Mouse (Mus musculus) urinary bladder, postnatal 4 days (tissue): ENCODE results near the gene Slc35e2.
"Not testable (repeated sequence)": the region's sequence is repeated elsewhere in the genome, so short reads cannot be mapped to it uniquely, and the experiment has no call there.

Experiments
- DNase-seq, 2 experiments: peaks; one replicate each; pipeline ENCODE4 v3.0.0; 2021 to 2022; ENCODE audit warnings: low spot score in 2 of 2

Gene Slc35e2

GRCm38 (mm10) chr4:155624338-155625291, 23.4 kb downstream of the Slc35e2 start, which contains the start of gene Cdk11b:
Gene Cdk11b, plus strand, starts transcription at chr4:155624854.
- peak; percentile 94 to 95 for DNase-seq

DNA sequence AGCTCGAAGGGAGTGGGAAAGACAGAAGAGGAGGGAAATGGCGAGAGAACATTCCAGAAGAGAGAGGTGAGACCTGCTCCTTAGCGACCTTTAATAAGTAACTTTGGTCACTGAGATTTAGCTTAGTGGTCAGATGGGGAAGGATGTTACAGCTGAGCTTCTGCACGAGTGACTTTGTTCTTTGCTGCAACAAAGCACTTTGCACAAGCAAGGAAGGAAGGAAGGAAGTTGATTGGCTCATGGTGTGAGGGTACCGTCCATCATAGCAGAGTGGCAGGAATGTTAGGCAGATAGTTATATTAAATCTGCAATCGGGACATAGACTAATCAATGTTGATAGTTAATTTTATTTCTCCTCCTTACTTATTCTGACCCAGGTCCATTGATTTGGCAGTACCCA, 29.1 kb downstream of the Slc35e2 start:
- no peak for DNase-seq

GRCm38 (mm10) chr4:155635766-155636499, 34.7 kb downstream of the Slc35e2 start:
- DNase-seq: no peak

DNA sequence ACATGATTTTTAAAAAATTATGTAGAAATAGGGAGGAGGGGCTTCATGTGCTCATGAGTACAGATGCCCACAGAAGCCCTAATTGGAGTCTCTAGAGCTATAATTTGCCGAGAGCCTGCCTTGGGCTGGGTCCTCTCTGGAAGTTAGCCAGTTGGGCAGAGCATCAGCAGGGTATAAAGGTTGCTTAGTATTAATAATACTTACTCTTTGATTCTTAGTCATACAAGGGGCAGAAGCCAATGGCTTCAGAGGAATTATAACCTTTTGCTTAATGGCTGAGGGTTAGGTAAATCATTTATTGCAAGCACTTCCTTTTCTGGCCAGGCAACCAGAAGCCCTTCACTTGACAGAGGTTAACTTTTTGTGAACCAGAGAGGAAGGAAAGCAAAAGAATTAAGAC, 42.3 kb downstream of the Slc35e2 start:
- DNase-seq: no peak

DNA sequence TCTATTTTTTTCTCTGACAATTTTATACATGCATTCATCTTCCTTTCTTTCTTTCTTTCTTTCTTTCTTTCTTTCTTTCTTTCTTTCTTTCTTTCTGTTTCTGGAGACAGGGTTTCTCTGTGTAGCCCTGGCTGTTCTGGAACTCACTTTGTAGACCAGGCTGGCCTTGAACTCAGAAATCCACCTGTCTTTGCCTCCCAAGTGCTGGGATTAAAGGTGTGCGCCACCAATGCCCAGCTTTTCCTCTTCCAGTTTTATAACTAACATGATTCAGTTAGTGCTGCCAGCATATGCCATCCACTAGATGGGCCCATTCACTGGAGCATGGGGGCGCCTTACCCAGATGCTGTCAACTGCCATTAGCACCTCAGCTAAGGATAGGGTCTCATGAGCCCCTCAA, 44.1 kb downstream of the Slc35e2 start, which contains the start of gene Gm10563:
Gene Gm10563, minus strand, starts transcription at position 101 of the 400 bp plus-strand sequence.
- DNase-seq: not testable (repeated sequence)

DNA sequence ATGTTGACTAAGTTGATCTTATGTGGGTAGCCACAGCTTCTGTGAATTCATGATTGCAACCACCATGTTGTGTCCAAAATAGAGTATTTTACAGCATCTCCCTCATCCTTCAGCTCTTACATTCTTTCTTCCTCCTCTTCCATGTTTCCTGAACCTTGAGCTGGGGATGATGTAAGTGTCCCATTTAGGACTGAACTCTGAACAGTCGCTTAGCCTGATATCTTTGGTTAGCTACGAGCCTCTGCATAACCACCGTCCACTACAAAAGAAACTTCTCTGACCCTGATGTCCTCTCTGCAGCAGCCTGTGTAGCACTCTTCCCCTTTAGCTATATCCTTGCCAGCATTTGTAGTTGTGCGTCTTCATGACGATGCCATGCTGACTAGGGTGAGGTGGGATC, 44.5 kb downstream of the Slc35e2 start:
- no peak for DNase-seq

- DNase-seq: peak in 1 of 2 experiments; percentile 59
These were observed 48.1 kb downstream of the Slc35e2 start for GRCm38 (mm10) chr4:155649355-155649754.

- peak; percentile 69 to 72 for DNase-seq
These were observed 50.5 kb downstream of the Slc35e2 start for GRCm38 (mm10) chr4:155651553-155652269.

- no peak for DNase-seq
These were observed 51.3 kb downstream of the Slc35e2 start for GRCm38 (mm10) chr4:155652283-155653085.

GRCm38 (mm10) chr4:155653086-155653450, 51.9 kb downstream of the Slc35e2 start, which contains the start of gene Mmp23:
Gene Mmp23, minus strand, starts transcription at chr4:155653384.
- peak; percentile 75 to 81 for DNase-seq

DNA sequence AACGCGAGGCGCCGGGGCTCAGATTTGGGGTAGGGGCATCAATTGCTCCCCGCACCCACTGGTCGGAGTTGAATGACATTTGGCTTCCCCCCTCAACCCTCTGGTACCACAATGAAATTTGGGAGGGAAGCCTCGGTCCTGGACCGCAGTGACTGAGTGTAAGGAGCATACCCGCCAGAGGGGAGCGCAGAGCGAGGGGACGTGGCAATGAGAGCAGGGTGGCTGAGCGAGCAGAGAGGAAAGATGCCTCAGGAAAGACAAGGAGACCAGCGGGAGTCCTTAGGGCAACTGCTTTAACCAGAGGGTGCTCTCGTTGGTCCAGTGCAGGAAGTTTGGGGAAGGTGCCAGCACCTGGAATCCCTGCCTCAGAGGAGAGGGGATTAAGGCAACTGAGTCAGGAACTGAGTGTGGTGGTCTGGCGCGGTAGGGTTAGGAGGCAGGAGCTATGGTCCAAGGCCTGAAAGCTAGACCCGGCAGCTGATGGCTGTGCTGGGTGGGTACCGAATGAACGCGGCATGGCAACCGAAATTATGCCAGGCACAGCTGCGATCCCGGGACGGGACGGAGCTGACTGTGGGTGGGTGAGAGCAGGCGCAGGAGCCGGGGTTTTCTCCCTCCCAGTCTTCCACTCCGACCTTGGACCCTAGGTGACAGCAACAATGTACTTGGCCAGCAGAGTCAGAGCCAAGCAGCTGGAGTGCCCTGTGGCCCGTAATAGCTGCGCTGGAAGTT, 52.4 kb downstream of the Slc35e2 start:
- DNase-seq: peak in 1 of 2 experiments; percentile 66

GRCm38 (mm10) chr4:155654183-155654455, 52.9 kb downstream of the Slc35e2 start:
- no peak for DNase-seq

GRCm38 (mm10) chr4:155654456-155655298, 53.5 kb downstream of the Slc35e2 start:
- DNase-seq: peak; percentile 67 to 73

DNA sequence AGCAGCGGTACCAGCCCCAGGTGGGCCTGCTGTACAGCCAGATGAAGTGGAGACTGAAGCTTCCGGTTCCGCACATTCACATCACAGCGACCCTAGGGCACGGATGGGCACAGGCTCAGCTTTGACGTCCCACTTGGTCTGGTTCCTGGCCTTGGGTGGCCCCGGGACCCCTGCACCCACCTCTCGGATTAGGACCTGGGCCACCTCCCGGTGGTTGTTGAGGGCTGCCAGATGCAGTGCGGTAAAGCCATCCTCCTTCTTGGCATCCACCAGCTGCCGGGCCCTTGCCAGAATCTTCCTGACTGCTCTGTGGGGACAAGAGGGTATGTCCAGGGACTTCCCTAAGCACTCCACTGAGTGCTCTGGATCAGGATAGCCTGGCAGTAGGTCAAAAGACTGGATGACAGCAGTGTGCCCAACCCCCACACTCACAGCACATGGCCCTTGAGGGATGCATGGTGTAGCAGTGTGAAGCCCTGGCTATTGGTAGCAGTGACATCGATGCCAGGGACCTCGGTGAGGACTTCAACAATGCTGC, 55.1 kb downstream of the Slc35e2 start:
- DNase-seq: no peak

DNA sequence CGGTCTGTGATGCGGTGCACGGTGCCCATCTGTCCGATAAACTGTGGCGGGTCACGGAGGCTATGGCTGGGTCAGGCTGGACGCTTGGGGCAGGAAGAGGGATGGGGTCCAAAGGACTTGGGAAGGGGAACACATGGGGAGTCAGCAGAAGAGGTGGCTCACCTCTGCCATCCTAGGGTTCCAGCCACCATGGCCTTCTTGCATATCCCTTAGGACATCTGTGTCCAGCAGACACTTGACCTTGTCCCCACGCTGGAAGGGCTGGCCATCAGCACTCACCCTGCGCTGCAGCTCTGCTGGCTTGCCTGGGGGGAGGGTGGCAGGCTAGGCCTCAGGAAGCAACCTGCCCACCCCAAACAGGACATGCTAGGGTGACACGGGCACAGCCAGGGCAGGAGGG, 57.7 kb downstream of the Slc35e2 start:
- DNase-seq: no peak

- DNase-seq: peak in 1 of 2 experiments; percentile 69
These were observed 59.4 kb downstream of the Slc35e2 start for GRCm38 (mm10) chr4:155660641-155661040.

DNA sequence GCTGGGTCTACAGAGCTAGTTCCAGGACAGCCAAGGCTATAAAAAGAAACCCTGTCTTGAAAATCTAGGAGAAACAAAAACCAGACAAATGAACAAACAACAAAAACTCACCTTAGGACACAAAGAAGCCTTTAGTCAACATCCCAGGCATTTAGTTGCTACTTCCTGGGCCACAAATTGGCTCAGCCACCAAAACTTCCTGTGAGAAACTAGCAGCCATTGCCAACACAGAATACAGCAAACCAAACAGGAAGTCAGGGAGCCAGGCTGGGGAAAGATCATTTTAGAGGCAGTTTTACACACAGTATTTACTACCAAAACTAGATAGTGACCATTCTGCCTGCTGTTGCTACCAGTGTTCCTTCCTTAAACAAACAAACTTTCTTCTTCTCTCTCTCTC, 65.7 kb downstream of the Slc35e2 start:
- no peak for DNase-seq

DNA sequence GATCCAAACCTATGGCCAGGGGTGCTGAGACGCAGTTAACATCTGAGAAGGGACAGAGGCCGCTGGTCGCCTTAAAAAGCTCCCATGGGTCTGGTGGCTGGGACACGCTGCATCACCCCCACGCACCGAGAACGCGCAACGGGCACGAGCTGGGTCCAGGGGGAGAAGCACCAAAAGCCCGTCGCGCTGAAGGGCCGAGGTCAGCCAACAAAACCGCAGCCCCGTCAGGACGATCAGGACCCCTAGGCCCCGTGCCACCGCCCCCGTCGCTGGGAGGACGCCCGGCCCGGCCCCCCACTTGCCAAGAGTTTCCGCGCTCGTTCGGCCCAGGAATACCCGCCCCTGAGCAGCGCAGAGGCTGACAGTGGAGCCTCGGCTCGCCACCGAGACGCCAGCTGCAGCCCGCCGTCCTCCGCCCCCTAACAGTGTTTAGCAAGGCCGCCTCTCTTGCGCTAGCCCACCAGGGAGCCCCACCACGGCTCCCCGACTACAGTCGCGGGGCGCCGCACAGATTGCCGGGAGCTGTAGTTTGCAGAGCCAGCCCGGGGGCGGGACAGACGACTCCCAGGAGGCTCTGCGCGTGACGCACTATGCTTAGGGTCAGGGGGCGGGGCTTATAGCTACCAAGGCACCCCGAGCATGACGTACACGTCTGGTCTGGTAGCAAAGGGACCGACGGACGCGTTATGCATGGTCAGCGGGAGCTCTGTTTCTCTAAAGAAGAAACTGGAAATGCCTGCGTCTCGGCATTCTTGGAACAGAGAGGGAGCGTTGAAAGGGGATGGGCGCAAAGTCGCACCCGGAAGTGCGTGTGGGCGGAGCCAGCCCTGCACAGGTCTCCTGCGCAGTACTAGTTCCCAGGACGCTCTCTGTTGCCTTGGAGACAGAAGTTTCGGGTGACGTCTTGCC, 67.7 kb downstream of the Slc35e2 start, which contains the start of gene Mib2:
Gene Mib2, minus strand, starts transcription at position 510 of the 909 bp plus-strand sequence.
- peak; percentile 93 to 96 for DNase-seq
